Mouse (Mus musculus) heart, adult 2 months (tissue): Measurements from ENCODE around the gene Ogdh.

Source experiments
- CTCF ChIP-seq: fragments of 200-600 bp; IDR thresholded peaks from 2 replicates; pipeline ENCODE4 v1.8.1; 2022; ENCODE audit warnings: antibody characterized with exemption, mild to moderate bottlenecking, moderate library complexity
- POLR2A ChIP-seq: fragments of 200-500 bp; IDR thresholded peaks from 2 replicates; pipeline ENCODE4 v1.6.1; 2011; ENCODE audit warnings: mild to moderate bottlenecking, low read depth, low read length, control low read depth; ENCODE audit not compliant: insufficient read depth

- no peak for TF ChIP-seq CTCF
- peak; percentile 93 for TF ChIP-seq POLR2A
These were observed 23.8 kb upstream of the Ogdh start, which contains the start of gene Ddx56 for GRCm38 (mm10) chr11:6267320-6268254.
